Mouse (Mus musculus) midbrain, embryonic 11.5 days (tissue): ENCODE results near the gene Pik3r1. TPM values are rescaled to one million over a fixed set of nuclear protein-coding genes. Genes with fewer than 3 reads are reported as not detected.

Experiments used
- ATAC-seq: fragments of 200-750 bp; cut with Nextera tagmentation; 2 replicates; pipeline ENCODE4 v1.8.0; 2017; ENCODE audit warnings: moderate TSS enrichment, moderate library complexity; ENCODE audit not compliant: low FRiP score
- DNase-seq: peaks from one replicate; pipeline ENCODE4 v3.0.0; 2015; ENCODE audit warnings: low spot score; ENCODE audit errors: missing footprints
- H3K27ac ChIP-seq: fragments of 300-500 bp; sonication (generic); 2 replicates; pipeline ENCODE4 v1.5.1; 2014; ENCODE audit warnings: low read depth, low read length
- H3K27me3 ChIP-seq: fragments of 300-500 bp; sonication (generic); 2 replicates; pipeline ENCODE4 v1.6.1; 2014; ENCODE audit warnings: mild to moderate bottlenecking, low read length, moderate library complexity, mixed read lengths; ENCODE audit not compliant: control insufficient read depth, insufficient read depth
- H3K36me3 ChIP-seq: fragments of 300-500 bp; sonication (generic); 2 replicates; pipeline ENCODE4 v1.6.1; 2014; ENCODE audit warnings: mild to moderate bottlenecking, low read length, moderate library complexity, mixed read lengths; ENCODE audit not compliant: control insufficient read depth, insufficient read depth
- H3K4me1 ChIP-seq: fragments of 300-500 bp; sonication (generic); 2 replicates; pipeline ENCODE4 v1.6.1; 2014; ENCODE audit warnings: low read length; ENCODE audit not compliant: control insufficient read depth, insufficient read depth
- H3K4me2 ChIP-seq: fragments of 300-500 bp; sonication (generic); 2 replicates; pipeline ENCODE4 v1.6.1; 2014; ENCODE audit warnings: mild to moderate bottlenecking, moderate library complexity
- H3K4me3 ChIP-seq: fragments of 300-500 bp; sonication (generic); 2 replicates; pipeline ENCODE4 v1.5.1; 2014; ENCODE audit warnings: low read depth, low read length
- H3K9ac ChIP-seq: fragments of 300-500 bp; sonication (generic); 2 replicates; pipeline ENCODE4 v1.6.1; 2014; ENCODE audit warnings: low read length
- H3K9me3 ChIP-seq: fragments of 300-500 bp; sonication (generic); 2 replicates; pipeline ENCODE4 v1.6.1; 2016; ENCODE audit warnings: low read length; ENCODE audit not compliant: control insufficient read depth
- WGBS: fragments of 180-500 bp; shearing (Covaris S2); extraction: QIAGEN DNeasy Blood & Tissue Kit; methylation state at CpG from one replicate; pipeline ENCODE4 v1.1.7; 2014; 5-methylcytosine and 5-hydroxymethylcytosine counted together
- polyA plus RNA-seq: library from polyadenylated mRNA; unstranded; fragments of >200 nt; fragmentation: Nextera tagmentation; extraction: Ambion mirVana; gene quantifications from 2 replicates; pipeline ENCODE4 v1.2.1, GENCODE M21; 2014

The Pik3r1 gene
- polyA plus RNA-seq, 1 experiment from 2014 or later: 13.9 TPM

DNA sequence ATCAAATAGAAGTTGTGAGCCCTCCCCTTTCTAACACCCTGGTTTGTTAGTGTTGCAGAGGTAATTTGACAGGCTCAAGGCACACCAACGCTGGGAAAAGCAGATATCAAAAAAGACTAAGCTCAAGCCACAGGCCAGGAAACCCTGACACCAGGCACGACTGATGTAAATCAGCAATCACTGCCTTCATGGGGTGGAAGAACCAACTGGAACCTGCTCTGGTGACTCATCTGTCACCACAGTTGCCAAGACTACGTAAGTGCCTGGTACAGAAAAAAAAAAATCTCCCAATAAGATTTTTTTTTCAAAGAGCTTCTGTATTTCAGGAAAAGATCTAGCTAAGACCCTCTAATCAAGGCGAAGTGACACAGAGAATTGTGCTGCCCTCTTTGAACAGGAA is 135.2 kb downstream of the Pik3r1 start:
- ATAC-seq: no peak
- Histone ChIP-seq H3K9ac (no peak overlapping the region), H3K9me3 (no peaks in the 10 kb centered on the region), H3K4me2 (no peak overlapping the region), H3K4me3 (no peak overlapping the region), H3K27ac (no peak overlapping the region), H3K27me3 (no peaks in the 10 kb centered on the region), H3K36me3 (no peaks in the 10 kb centered on the region), H3K4me1 (no peaks in the 10 kb centered on the region)
- WGBS: 79% methylated on average over 4 of the region's 4 CpGs
- no peak for DNase-seq

DNA sequence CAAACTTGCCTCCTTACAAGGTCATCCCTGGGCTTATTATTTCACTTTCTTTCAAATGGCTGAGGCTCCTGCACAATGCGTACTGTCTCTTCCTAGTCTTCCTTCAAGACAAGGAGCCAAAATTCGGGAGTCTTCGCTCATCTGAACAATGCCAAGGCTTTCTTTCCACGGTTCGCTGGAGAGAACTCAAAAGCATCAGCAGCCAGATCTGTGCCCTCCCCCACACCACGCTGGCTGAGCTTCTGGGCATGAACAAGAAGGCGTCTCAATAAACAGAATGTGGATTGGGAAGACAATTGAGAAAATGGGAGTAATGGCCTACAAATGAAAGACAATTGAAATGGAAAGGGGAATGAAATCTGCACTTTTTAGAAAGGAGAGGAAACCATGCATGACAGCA is 136.5 kb downstream of the Pik3r1 start:
- Histone ChIP-seq H3K9ac (no peak overlapping the region), H3K27me3 (no peaks in the 10 kb centered on the region), H3K4me3 (no peak overlapping the region), H3K4me1 (no peaks in the 10 kb centered on the region), H3K9me3 (no peaks in the 10 kb centered on the region), H3K4me2 (no peak overlapping the region), H3K36me3 (no peaks in the 10 kb centered on the region), H3K27ac (no peak overlapping the region)
- ATAC-seq (no peak), DNase-seq (no peak)
- WGBS: 32% methylated on average over 7 of the region's 7 CpGs
